Mouse (Mus musculus) limb, embryonic 12.5 days (tissue): ENCODE results near the gene Phf21a. TPM values are rescaled to one million over a fixed set of nuclear protein-coding genes. Genes with fewer than 3 reads are reported as not detected.
A peak's percentile ranks its signal among the peaks of the same experiment; 100 is the strongest.

Experiments
- ATAC-seq: fragments of 200-750 bp; cut with Nextera tagmentation; 2 replicates; pipeline ENCODE4 v1.8.0; 2017; ENCODE audit warnings: low read depth, moderate TSS enrichment; ENCODE audit not compliant: insufficient number of reproducible peaks, insufficient read depth, low FRiP score, low TSS enrichment
- H3K27ac ChIP-seq: fragments of 300-500 bp; sonication (generic); 2 replicates; pipeline ENCODE4 v1.5.1; 2016; ENCODE audit warnings: mild to moderate bottlenecking, moderate library complexity
- H3K27me3 ChIP-seq: fragments of 300-500 bp; sonication (generic); 2 replicates; pipeline ENCODE4 v1.6.1; 2016; ENCODE audit warnings: mild to moderate bottlenecking, moderate library complexity
- H3K36me3 ChIP-seq: fragments of 300-500 bp; sonication (generic); 2 replicates; pipeline ENCODE4 v1.6.1; 2016; ENCODE audit warnings: mild to moderate bottlenecking, moderate library complexity
- H3K4me1 ChIP-seq: fragments of 300-500 bp; sonication (generic); replicated peaks from 2 replicates; pipeline ENCODE4 v1.6.1; 2016
- H3K4me2 ChIP-seq: fragments of 300-500 bp; sonication (generic); 2 replicates; pipeline ENCODE4 v1.6.1; 2016; ENCODE audit warnings: mild to moderate bottlenecking, moderate library complexity
- H3K4me3 ChIP-seq: fragments of 300-500 bp; sonication (generic); replicated peaks from 2 replicates; pipeline ENCODE4 v1.5.1; 2016; ENCODE audit warnings: mild to moderate bottlenecking
- H3K9ac ChIP-seq: fragments of 300-500 bp; sonication (generic); replicated peaks from 2 replicates; pipeline ENCODE4 v1.6.1; 2016; ENCODE audit warnings: mild to moderate bottlenecking, moderate library complexity
- H3K9me3 ChIP-seq: fragments of 300-500 bp; sonication (generic); 2 replicates; pipeline ENCODE4 v1.6.1; 2016; ENCODE audit warnings: mild to moderate bottlenecking, moderate library complexity
- WGBS: fragments of 180-500 bp; shearing (Covaris S2); methylation state at CpG from one replicate; pipeline ENCODE4 v1.1.7; 2016; 5-methylcytosine and 5-hydroxymethylcytosine counted together
- polyA plus RNA-seq: library from polyadenylated mRNA; unstranded; fragments of >200 nt; fragmentation: Nextera tagmentation; extraction: Ambion mirVana; gene quantifications from 2 replicates; pipeline ENCODE4 v1.2.1, GENCODE M21; 2016

Gene Phf21a
- polyA plus RNA-seq, 1 experiment from 2014 or later: 34.2 TPM

- Histone ChIP-seq H3K36me3 (peaks cover 16% of the 10 kb centered on the region), H3K27ac (no peak overlapping the region), H3K4me1 (0 out of 2 replicates have a peak, but pooled peaks cover 6% of the 10 kb centered on the region), H3K27me3 (no peaks in the 10 kb centered on the region), H3K9ac (no peak overlapping the region), H3K9me3 (no peaks in the 10 kb centered on the region), H3K4me3 (no peak overlapping the region), H3K4me2 (no peak overlapping the region)
- 91% methylated on average over 5 of the region's 5 CpGs for WGBS
- no peak for ATAC-seq
Measured at GRCm38 (mm10) chr2:92269227-92269626, 176.3 kb downstream of the Phf21a start.

- H3K27me3 ChIP-seq: no peaks in the 10 kb centered on the region
- ATAC-seq: no peak
- H3K4me3 ChIP-seq: no peak overlapping the region
- H3K4me2 ChIP-seq: no peak overlapping the region
- no peaks in the 10 kb centered on the region for H3K9me3 ChIP-seq
- H3K4me1 ChIP-seq: 0 out of 2 replicates have a peak, but pooled peaks cover 6% of the 10 kb centered on the region
- 57% methylated on average over 2 of the region's 2 CpGs for WGBS
- peaks cover 16% of the 10 kb centered on the region for H3K36me3 ChIP-seq
- H3K27ac ChIP-seq: no peak overlapping the region
- H3K9ac ChIP-seq: no peak overlapping the region
Measured at GRCm38 (mm10) chr2:92272510-92272909, 179.6 kb downstream of the Phf21a start.

- ATAC-seq: no peak
- no peak overlapping the region for H3K4me2 ChIP-seq
- H3K27ac ChIP-seq: no peak overlapping the region
- 86% methylated on average over 6 of the region's 6 CpGs for WGBS
- no peaks in the 10 kb centered on the region for H3K27me3 ChIP-seq
- H3K4me3 ChIP-seq: no peak overlapping the region
- H3K9ac ChIP-seq: no peak overlapping the region
- no peaks in the 10 kb centered on the region for H3K9me3 ChIP-seq
- H3K4me1 ChIP-seq: 0 out of 2 replicates have a peak, but pooled peaks cover 6% of the 10 kb centered on the region
- peaks cover 10% of the 10 kb centered on the region; the same call in 1 of the 2 replicates for H3K36me3 ChIP-seq
Measured at GRCm38 (mm10) chr2:92273101-92273801, 180.3 kb downstream of the Phf21a start.

GRCm38 (mm10) chr2:92273802-92274183, 180.9 kb downstream of the Phf21a start:
- Histone ChIP-seq H3K4me1 (0 out of 2 replicates have a peak, but pooled peaks cover 6% of the 10 kb centered on the region), H3K27ac (no peak overlapping the region), H3K27me3 (no peaks in the 10 kb centered on the region), H3K4me3 (no peak overlapping the region), H3K4me2 (no peak overlapping the region), H3K9me3 (no peaks in the 10 kb centered on the region), H3K9ac (no peak overlapping the region), H3K36me3 (peaks cover 9% of the 10 kb centered on the region; the same call in 1 of the 2 replicates)
- ATAC-seq: no peak
- 89% methylated on average over 4 of the region's 4 CpGs for WGBS

GRCm38 (mm10) chr2:92277787-92278186, 184.9 kb downstream of the Phf21a start:
- H3K9me3 ChIP-seq: no peaks in the 10 kb centered on the region
- no peak overlapping the region for H3K4me3 ChIP-seq
- no peaks in the 10 kb centered on the region for H3K27me3 ChIP-seq
- no peak overlapping the region for H3K4me2 ChIP-seq
- no peak for ATAC-seq
- H3K36me3 ChIP-seq: no peaks in the 10 kb centered on the region
- H3K27ac ChIP-seq: no peak overlapping the region
- H3K4me1 ChIP-seq: 0 out of 2 replicates have a peak, but pooled peaks cover 3% of the 10 kb centered on the region
- WGBS: 82% methylated on average over 3 of the region's 3 CpGs
- no peak overlapping the region for H3K9ac ChIP-seq

- no peak for ATAC-seq
- no peaks in the 10 kb centered on the region for H3K27me3 ChIP-seq
- H3K4me2 ChIP-seq: no peak overlapping the region
- H3K9me3 ChIP-seq: no peaks in the 10 kb centered on the region
- 87% methylated on average over 7 of the region's 7 CpGs for WGBS
- no peak overlapping the region for H3K9ac ChIP-seq
- H3K36me3 ChIP-seq: no peaks in the 10 kb centered on the region
- no peak overlapping the region for H3K4me3 ChIP-seq
- no peaks in the 10 kb centered on the region for H3K4me1 ChIP-seq
- no peak overlapping the region for H3K27ac ChIP-seq
Measured at GRCm38 (mm10) chr2:92278663-92279062, 185.7 kb downstream of the Phf21a start.

GRCm38 (mm10) chr2:92279398-92279797, 186.5 kb downstream of the Phf21a start:
- 72% methylated on average over 6 of the region's 6 CpGs for WGBS
- H3K4me2 ChIP-seq: no peak overlapping the region
- H3K27ac ChIP-seq: no peak overlapping the region
- no peak overlapping the region for H3K4me3 ChIP-seq
- no peak overlapping the region for H3K9ac ChIP-seq
- no peak for ATAC-seq
- H3K4me1 ChIP-seq: no peaks in the 10 kb centered on the region
- no peaks in the 10 kb centered on the region for H3K9me3 ChIP-seq
- H3K27me3 ChIP-seq: no peaks in the 10 kb centered on the region
- H3K36me3 ChIP-seq: peaks cover 2% of the 10 kb centered on the region

GRCm38 (mm10) chr2:92285597-92285996, 192.7 kb downstream of the Phf21a start:
- 0 out of 2 replicates have a peak overlapping the region, but pooled peaks have one; percentile 29 for H3K27ac ChIP-seq
- H3K9ac ChIP-seq: no peak overlapping the region
- no peak overlapping the region for H3K4me2 ChIP-seq
- H3K4me1 ChIP-seq: no peaks in the 10 kb centered on the region; the same call in 1 of the 2 replicates
- no peaks in the 10 kb centered on the region for H3K9me3 ChIP-seq
- WGBS: 81% methylated on average over 5 of the region's 5 CpGs
- no peaks in the 10 kb centered on the region for H3K27me3 ChIP-seq
- no peak overlapping the region for H3K4me3 ChIP-seq
- peaks cover 8% of the 10 kb centered on the region for H3K36me3 ChIP-seq
- no peak for ATAC-seq

- no peak overlapping the region for H3K4me3 ChIP-seq
- WGBS: 79% methylated on average over 3 of the region's 3 CpGs
- H3K9ac ChIP-seq: no peak overlapping the region
- H3K9me3 ChIP-seq: no peaks in the 10 kb centered on the region
- no peaks in the 10 kb centered on the region; the same call in 1 of the 2 replicates for H3K4me1 ChIP-seq
- H3K27me3 ChIP-seq: no peaks in the 10 kb centered on the region
- H3K4me2 ChIP-seq: no peak overlapping the region
- peaks cover 11% of the 10 kb centered on the region for H3K36me3 ChIP-seq
- H3K27ac ChIP-seq: no peak overlapping the region
- no peak for ATAC-seq
Measured at GRCm38 (mm10) chr2:92289335-92289734, 196.4 kb downstream of the Phf21a start.

- Histone ChIP-seq H3K4me3 (no peak overlapping the region), H3K27me3 (no peaks in the 10 kb centered on the region), H3K9ac (no peak overlapping the region), H3K4me2 (no peak overlapping the region), H3K4me1 (no peaks in the 10 kb centered on the region), H3K36me3 (peaks cover 5% of the 10 kb centered on the region; the same call in 1 of the 2 replicates), H3K27ac (no peak overlapping the region), H3K9me3 (no peaks in the 10 kb centered on the region)
- WGBS: 92% methylated on average over 3 of the region's 3 CpGs
- no peak for ATAC-seq
Measured at GRCm38 (mm10) chr2:92291526-92291925, 198.6 kb downstream of the Phf21a start.

- peaks cover 4% of the 10 kb centered on the region; the same call in 1 of the 2 replicates for H3K36me3 ChIP-seq
- WGBS: 7% methylated on average over 6 of the region's 6 CpGs
- no peaks in the 10 kb centered on the region for H3K27me3 ChIP-seq
- H3K9me3 ChIP-seq: no peaks in the 10 kb centered on the region
- no peak for ATAC-seq
- 0 out of 2 replicates have a peak, but pooled peaks cover 6% of the 10 kb centered on the region for H3K4me1 ChIP-seq
- no peak overlapping the region for H3K9ac ChIP-seq
- H3K4me2 ChIP-seq: no peak overlapping the region
- H3K4me3 ChIP-seq: no peak overlapping the region
- H3K27ac ChIP-seq: no peak overlapping the region
Measured at GRCm38 (mm10) chr2:92296402-92296801, 203.5 kb downstream of the Phf21a start.
